Comparison of ENCODE assay signal across 20 mouse cellular contexts in the genomic region with DNA sequence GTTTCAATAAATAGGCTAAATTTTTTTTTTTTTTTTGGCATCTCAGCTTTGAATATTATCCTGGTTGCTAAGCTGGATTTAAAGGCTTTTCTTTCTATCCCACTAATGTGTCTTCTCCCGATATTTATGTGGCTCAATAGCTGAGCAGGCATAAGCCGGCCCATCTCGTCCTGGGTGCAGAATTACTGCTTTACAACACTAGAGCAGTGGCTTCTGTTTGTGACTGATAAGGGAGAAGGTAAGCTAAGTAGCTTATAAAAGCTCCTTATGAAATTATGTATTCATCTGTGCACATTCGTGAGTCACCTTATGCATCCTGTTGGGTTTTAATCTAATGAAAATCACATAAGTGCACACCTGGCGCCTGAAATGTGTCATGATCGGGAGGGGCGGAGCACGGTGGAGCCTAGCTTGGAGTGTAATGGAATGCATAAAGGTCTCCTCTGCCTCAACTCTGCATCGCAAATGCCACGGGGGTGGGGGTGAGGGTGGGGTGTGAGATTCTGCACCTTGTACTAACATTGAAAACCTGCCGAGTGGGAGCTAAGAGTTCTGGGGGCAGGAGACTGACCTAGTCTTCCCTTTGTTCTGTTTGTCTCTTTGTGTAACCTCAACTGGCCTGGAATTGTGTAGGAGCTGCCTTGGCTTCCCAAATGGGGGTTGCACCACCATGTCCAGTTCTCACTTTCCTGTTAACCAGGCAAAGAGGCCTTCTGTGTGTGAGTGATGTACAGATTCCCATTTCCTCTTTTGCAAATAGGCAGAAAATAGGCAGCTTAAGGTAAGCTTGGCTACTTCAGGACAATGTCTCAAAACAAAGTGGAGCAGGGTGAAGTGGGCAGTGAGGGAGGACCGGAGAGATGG. TPM values are rescaled to one million over a fixed set of nuclear protein-coding genes. Genes with fewer than 3 reads are reported as not detected.
DNase-seq lines count a peak whose midpoint lies in the region; ATAC-seq and TF ChIP-seq lines count a peak whose summit lies in the region.
"Had no signal": no experiment of that assay in that cellular context is flagged by ENCODE, and none has a peak within 500 bp of the region (broad histone marks: within the 10 kb centered on the region; RNA-seq: fewer than 3 reads in every experiment).

No protein-coding gene starts in this region.

- no peak for TF ChIP-seq RAD21 in CH12.LX (IDR thresholded peaks at IDR 0.05; ENCODE audit: low read depth, low read length)

- no peak overlapping the region for H3K4me2 ChIP-seq in forebrain, embryonic 16.5 days (ENCODE audit: low read length)
- no peak overlapping the region for H3K4me2 ChIP-seq in forebrain, embryonic 13.5 days
- no peak overlapping the region for H3K4me2 ChIP-seq in CH12.LX (ENCODE audit: insufficient read depth, low read depth, poor library complexity, severe bottlenecking)
- H3K4me2 ChIP-seq in midbrain, embryonic 15.5 days, result no peak overlapping the region
- H3K4me2 ChIP-seq: embryonic facial prominence, embryonic 12.5 days; hindbrain, embryonic 13.5 days; neural tube, embryonic 13.5 days had no signal

- H3K27me3 ChIP-seq in forebrain, embryonic 16.5 days (replicated peaks; ENCODE audit: control insufficient read depth, insufficient read depth, low read length), result no peaks in the 10 kb centered on the region
- no peaks in the 10 kb centered on the region for H3K27me3 ChIP-seq in forebrain, embryonic 13.5 days
- H3K27me3 ChIP-seq in CH12.LX (replicated peaks), result peaks cover 5% of the 10 kb centered on the region
- no peaks in the 10 kb centered on the region for H3K27me3 ChIP-seq in midbrain, embryonic 15.5 days (replicated peaks)
- H3K27me3 ChIP-seq: embryonic facial prominence, embryonic 12.5 days; hindbrain, embryonic 13.5 days; neural tube, embryonic 13.5 days; Patski had no signal

- in situ Hi-C loops in CH12.LX (cut with MboI; ENCODE audit: low pct_ligation_motif_present, low pct_unique_long_range_greater_than_20kb, low sequenced_read_pairs), result no loop called here

- no peak for TF ChIP-seq CTCF in CH12.LX (conservative IDR thresholded peaks at IDR 0.05 in 1 of 2, IDR thresholded peaks at IDR 0.05 in 1 of 2; ENCODE audit: low read depth in 2 of 2, low read length in 2 of 2)

- H3K9ac ChIP-seq in forebrain, embryonic 16.5 days (replicated peaks; ENCODE audit: low read depth, low read length), result no peak overlapping the region
- H3K9ac ChIP-seq in forebrain, embryonic 13.5 days, result no peak overlapping the region
- no peak overlapping the region for H3K9ac ChIP-seq in CH12.LX (ENCODE audit: insufficient read depth, low read depth)
- H3K9ac ChIP-seq in midbrain, embryonic 15.5 days, result no peak overlapping the region
- H3K9ac ChIP-seq: embryonic facial prominence, embryonic 12.5 days; hindbrain, embryonic 13.5 days; neural tube, embryonic 13.5 days had no signal

- DNase-seq in CH12.LX (ENCODE audit: extremely low read depth), result no peak
- no peak for DNase-seq in cerebellum, postnatal 36 days
- no peak for DNase-seq in cerebellum, adult 18-20 months
- no peak for DNase-seq in embryo, embryonic 9.5 days (ENCODE audit: extremely low spot score)
- DNase-seq: adrenal gland, postnatal 36 days; lung, adult 2 months; right cerebral cortex, postnatal 25 days; thymus, postnatal 25 days had no signal

- H3K79me2 ChIP-seq in CH12.LX (replicated peaks; ENCODE audit: control insufficient read depth, extremely low read depth, insufficient read depth, poor library complexity, severe bottlenecking), result no peaks in the 10 kb centered on the region

- 76% methylated on average over 12 of the region's 12 CpGs for WGBS in forebrain, embryonic 16.5 days
- 79% methylated on average over 12 of the region's 12 CpGs for WGBS in forebrain, embryonic 13.5 days
- WGBS in midbrain, embryonic 15.5 days, result 66% methylated on average over 12 of the region's 12 CpGs

- dilution Hi-C loops in CH12.LX (cut with MboI; ENCODE audit: extremely low pct_ligation_motif_present, extremely low pct_unique_long_range_greater_than_20kb, low sequenced_read_pairs), result no loop called here

- no peaks in the 10 kb centered on the region for H3K9me3 ChIP-seq in forebrain, embryonic 16.5 days (ENCODE audit: control insufficient read depth, low read length)
- no peaks in the 10 kb centered on the region for H3K9me3 ChIP-seq in forebrain, embryonic 13.5 days (replicated peaks)
- H3K9me3 ChIP-seq in CH12.LX (replicated peaks; ENCODE audit: low read length), result no peaks in the 10 kb centered on the region
- no peaks in the 10 kb centered on the region for H3K9me3 ChIP-seq in midbrain, embryonic 15.5 days
- H3K9me3 ChIP-seq: embryonic facial prominence, embryonic 12.5 days; hindbrain, embryonic 13.5 days; neural tube, embryonic 13.5 days had no signal

- peak; percentile 26; the same call in 1 of the 2 replicates for ATAC-seq in forebrain, embryonic 16.5 days
- no peak for ATAC-seq in forebrain, embryonic 13.5 days
- peak; percentile 32; the same call in 1 of the 2 replicates for ATAC-seq in common myeloid progenitor, adult 5-6 weeks (replicated peaks; ENCODE audit: low read depth, poor library complexity, severe bottlenecking)
- peak; percentile 77 for ATAC-seq in midbrain, embryonic 15.5 days (replicated peaks)
- ATAC-seq: intestine, postnatal 0 days; Patski had no signal

- no peaks in the 10 kb centered on the region for H3K36me3 ChIP-seq in forebrain, embryonic 16.5 days (ENCODE audit: control insufficient read depth, insufficient read depth)
- no peaks in the 10 kb centered on the region for H3K36me3 ChIP-seq in forebrain, embryonic 13.5 days (ENCODE audit: poor library complexity, severe bottlenecking)
- H3K36me3 ChIP-seq in CH12.LX (replicated peaks in 1 of 2; ENCODE audit: control insufficient read depth in 1 of 2, insufficient read depth in 1 of 2, low read length in 1 of 2), result no peaks in the 10 kb centered on the region
- H3K36me3 ChIP-seq in midbrain, embryonic 15.5 days (replicated peaks), result no peaks in the 10 kb centered on the region
- H3K36me3 ChIP-seq: embryonic facial prominence, embryonic 12.5 days; hindbrain, embryonic 13.5 days; neural tube, embryonic 13.5 days had no signal

- TF ChIP-seq POLR2A in CH12.LX (IDR thresholded peaks at IDR 0.05; ENCODE audit: low read depth, low read length), result no peak

- no peaks in the 10 kb centered on the region for H3K4me1 ChIP-seq in forebrain, embryonic 16.5 days (replicated peaks; ENCODE audit: control insufficient read depth, insufficient read depth, low read length)
- peaks cover 5% of the 10 kb centered on the region for H3K4me1 ChIP-seq in forebrain, embryonic 13.5 days
- H3K4me1 ChIP-seq in CH12.LX (ENCODE audit: control insufficient read depth in 1 of 2, insufficient read depth in 2 of 2), result peaks cover 0 to 6% of the 10 kb centered on the region in 2 experiments; a peak in 1 of 4 replicates
- H3K4me1 ChIP-seq in midbrain, embryonic 15.5 days, result peaks cover 8% of the 10 kb centered on the region
- H3K4me1 ChIP-seq: embryonic facial prominence, embryonic 12.5 days had no signal

- no peak overlapping the region for H3K27ac ChIP-seq in forebrain, embryonic 16.5 days (ENCODE audit: low read length)
- H3K27ac ChIP-seq in forebrain, embryonic 13.5 days, result no peak overlapping the region
- no peak overlapping the region for H3K27ac ChIP-seq in CH12.LX (ENCODE audit: insufficient read depth, low read depth)
- H3K27ac ChIP-seq in midbrain, embryonic 15.5 days, result peak overlapping the region; percentile 34; the same call in 1 of the 2 replicates
- H3K27ac ChIP-seq: embryonic facial prominence, embryonic 12.5 days; hindbrain, embryonic 13.5 days; kidney, postnatal 0 days; layer of hippocampus, adult 2 months; macrophage; neural tube, embryonic 13.5 days had no signal

- H3K4me3 ChIP-seq in forebrain, embryonic 16.5 days (replicated peaks; ENCODE audit: low read length), result no peak overlapping the region
- no peak overlapping the region for H3K4me3 ChIP-seq in forebrain, embryonic 13.5 days
- no peak overlapping the region for H3K4me3 ChIP-seq in CH12.LX (replicated peaks in 1 of 3; ENCODE audit: low read depth in 2 of 3, low read length in 2 of 3, poor library complexity in 1 of 3)
- no peak overlapping the region for H3K4me3 ChIP-seq in midbrain, embryonic 15.5 days
- H3K4me3 ChIP-seq: embryonic facial prominence, embryonic 12.5 days; hindbrain, embryonic 13.5 days; layer of hippocampus, adult 2 months; neural tube, embryonic 13.5 days had no signal

- no peak for TF ChIP-seq EP300 in CH12.LX (IDR thresholded peaks at IDR 0.05; ENCODE audit: low read length)

TF ChIP-seq in CH12.LX, 34 proteins besides CTCF, POLR2A, EP300 and RAD21:
- TF ChIP-seq IRF4 (IDR thresholded peaks at IDR 0.05; ENCODE audit: low read depth, low read length) (peak; percentile 22; the same call in 1 of the 2 replicates), RCOR1 (conservative IDR thresholded peaks at IDR 0.05; ENCODE audit: low read depth, low read length) (no peak)
TF ChIP-seq in CH12.LX: peak in this region for 1.

RNA-seq across cellular contexts. Expression of a gene that starts 25.7 kb away (rescaled TPM):
- 1.7 and 2.4 TPM in 2 replicates for polyA plus RNA-seq in forebrain, embryonic 16.5 days (2015; fragmentation: Nextera tagmentation; extraction: Ambion mirVana)
- polyA plus RNA-seq in forebrain, embryonic 13.5 days (2015; fragmentation: Nextera tagmentation; extraction: Ambion mirVana), result 3.4 and 4.6 TPM in 2 replicates
- total RNA-seq in CH12.LX (2012; rRNA removed), result not detected in 2 replicates
- 0.09 TPM in 1 of 2 replicates, not detected in the other for total RNA-seq in CH12.LX (2014; rRNA removed)
- not detected in 2 replicates for polyA plus RNA-seq in CH12.LX (2012; ENCODE audit: insufficient read length, low read depth)
- 2.3 and 3.1 TPM in 2 replicates for total RNA-seq in common myeloid progenitor, adult 5-6 weeks (2017)
- 1.5 and 2.0 TPM in 2 replicates for polyA plus RNA-seq in midbrain, embryonic 15.5 days (2015; fragmentation: Nextera tagmentation; extraction: Ambion mirVana)

RNA-seq across cellular contexts. Expression of a gene that starts 54.1 kb away (rescaled TPM):
- 575 and 647 TPM in 2 replicates for polyA plus RNA-seq in forebrain, embryonic 16.5 days (2015; fragmentation: Nextera tagmentation; extraction: Ambion mirVana)
- 747 and 755 TPM in 2 replicates for polyA plus RNA-seq in forebrain, embryonic 13.5 days (2015; fragmentation: Nextera tagmentation; extraction: Ambion mirVana)
- 268 and 366 TPM in 2 replicates for total RNA-seq in CH12.LX (2012; rRNA removed)
- total RNA-seq in CH12.LX (2014; rRNA removed), result 442 and 482 TPM in 2 replicates
- 383 and 398 TPM in 2 replicates for polyA plus RNA-seq in CH12.LX (2012; ENCODE audit: insufficient read length, low read depth)
- 493 and 496 TPM in 2 replicates for total RNA-seq in common myeloid progenitor, adult 5-6 weeks (2017)
- 417 and 424 TPM in 2 replicates for polyA plus RNA-seq in midbrain, embryonic 15.5 days (2015; fragmentation: Nextera tagmentation; extraction: Ambion mirVana)

RNA-seq across cellular contexts. Expression of a gene that starts 54.3 kb away (rescaled TPM):
- not detected in 2 replicates for polyA plus RNA-seq in forebrain, embryonic 16.5 days (2015; fragmentation: Nextera tagmentation; extraction: Ambion mirVana)
- polyA plus RNA-seq in forebrain, embryonic 13.5 days (2015; fragmentation: Nextera tagmentation; extraction: Ambion mirVana), result 0.11 and 0.13 TPM in 2 replicates
- total RNA-seq in CH12.LX (2012; rRNA removed), result 0.13 TPM in 1 of 2 replicates, not detected in the other
- total RNA-seq in CH12.LX (2014; rRNA removed), result not detected in 2 replicates
- not detected in 2 replicates for polyA plus RNA-seq in CH12.LX (2012; ENCODE audit: insufficient read length, low read depth)
- total RNA-seq in common myeloid progenitor, adult 5-6 weeks (2017), result not detected in 2 replicates
- polyA plus RNA-seq in midbrain, embryonic 15.5 days (2015; fragmentation: Nextera tagmentation; extraction: Ambion mirVana), result 0.06 and 0.22 TPM in 2 replicates
- total RNA-seq: adrenal gland, postnatal 36 days had no signal
- polyA plus RNA-seq: intestine, postnatal 0 days; kidney, postnatal 0 days; macrophage; neural tube, embryonic 13.5 days had no signal
